Comparison of ENCODE assay signal across 8 mouse cellular contexts in the genomic region with DNA sequence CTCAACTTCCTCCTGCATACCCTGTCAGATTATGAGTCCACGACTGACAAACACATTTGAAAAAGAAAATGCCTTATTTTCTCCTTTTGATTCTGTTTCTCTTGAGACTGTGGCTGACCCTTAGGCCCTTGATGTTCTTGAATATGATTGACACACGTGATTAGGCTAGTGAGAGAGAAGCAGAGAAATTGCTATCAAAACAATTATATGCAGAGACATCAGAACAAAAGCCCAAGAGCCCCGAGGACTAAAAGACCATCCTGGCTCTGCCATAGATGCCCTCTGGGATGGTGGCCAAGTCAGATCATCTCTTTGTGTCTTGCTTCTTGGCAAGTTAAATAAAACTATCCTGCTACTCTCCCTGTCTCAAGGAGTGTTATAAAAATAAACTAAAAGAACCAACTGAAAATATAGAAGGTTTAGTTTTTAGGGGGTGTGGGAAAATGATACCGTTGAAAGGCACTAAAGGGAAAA. TPM values are rescaled to one million over a fixed set of nuclear protein-coding genes. Genes with fewer than 3 reads are reported as not detected.
DNase-seq lines count a peak whose midpoint lies in the region; ATAC-seq and TF ChIP-seq lines count a peak whose summit lies in the region.

No protein-coding gene starts in this region.

- peaks cover 21% of the 10 kb centered on the region for H3K4me1 ChIP-seq in E14TG2a.4 (replicated peaks; ENCODE audit: low read depth, low read length)
- H3K4me1 ChIP-seq in forebrain, embryonic 16.5 days (replicated peaks; ENCODE audit: control insufficient read depth, insufficient read depth, low read length): peaks cover 10% of the 10 kb centered on the region; the same call in 1 of the 2 replicates
- peaks cover 14% of the 10 kb centered on the region for H3K4me1 ChIP-seq in liver, embryonic 13.5 days (replicated peaks)

- peaks cover 83% of the 10 kb centered on the region for H3K27me3 ChIP-seq in E14TG2a.4 (ENCODE audit: insufficient read depth, low read length)
- H3K27me3 ChIP-seq in forebrain, embryonic 16.5 days (replicated peaks; ENCODE audit: control insufficient read depth, insufficient read depth, low read length): no peaks in the 10 kb centered on the region
- 0 out of 2 replicates have a peak, but pooled peaks cover 2% of the 10 kb centered on the region for H3K27me3 ChIP-seq in liver, embryonic 13.5 days

- no peak for ATAC-seq in forebrain, embryonic 16.5 days
- no peak for ATAC-seq in liver, embryonic 13.5 days (ENCODE audit: low read depth)

- DNase-seq in cerebellum, postnatal 14 days: peak; percentile 50 to 56
- DNase-seq in cerebellum, adult 8-10 months: no peak
- no peak for DNase-seq in liver, embryonic 13.5 days
- no peak for DNase-seq in embryo, embryonic 11 days
- no peak for DNase-seq in layer of hippocampus, adult 11-12 months (ENCODE audit: low spot score)
- DNase-seq in spleen, adult 18-20 months: no peak

- no peak overlapping the region for H3K9ac ChIP-seq in forebrain, embryonic 16.5 days (replicated peaks; ENCODE audit: low read depth, low read length)
- H3K9ac ChIP-seq in liver, embryonic 13.5 days: peak overlapping the region; percentile 80

- WGBS in forebrain, embryonic 16.5 days: 45% methylated on average over 4 of the region's 4 CpGs
- WGBS in liver, embryonic 13.5 days (ENCODE audit: insufficient replicate concordance): 36% methylated on average over 4 of the region's 4 CpGs

- peaks cover 11% of the 10 kb centered on the region; the same call in 1 of the 2 replicates for H3K9me3 ChIP-seq in E14TG2a.4 (ENCODE audit: low read length)
- no peaks in the 10 kb centered on the region for H3K9me3 ChIP-seq in forebrain, embryonic 16.5 days (ENCODE audit: control insufficient read depth, low read length)
- no peaks in the 10 kb centered on the region for H3K9me3 ChIP-seq in liver, embryonic 13.5 days (replicated peaks)

- peak overlapping the region; percentile 85 for H3K4me2 ChIP-seq in forebrain, embryonic 16.5 days (ENCODE audit: low read length)
- H3K4me2 ChIP-seq in liver, embryonic 13.5 days: peak overlapping the region; percentile 85

- no peak for TF ChIP-seq CTCF in E14TG2a.4 (conservative IDR thresholded peaks at IDR 0.05; ENCODE audit: low read length)

- H3K4me3 ChIP-seq in E14TG2a.4 (replicated peaks; ENCODE audit: low read length): peak overlapping the region; percentile 79
- H3K4me3 ChIP-seq in forebrain, embryonic 16.5 days (replicated peaks; ENCODE audit: low read length): peak overlapping the region; percentile 61
- H3K4me3 ChIP-seq in liver, embryonic 13.5 days (replicated peaks): peak overlapping the region; percentile 71

- peak overlapping the region; percentile 62 for H3K27ac ChIP-seq in forebrain, embryonic 16.5 days (ENCODE audit: low read length)
- H3K27ac ChIP-seq in liver, embryonic 13.5 days: no peak overlapping the region

- no peaks in the 10 kb centered on the region for H3K36me3 ChIP-seq in E14TG2a.4 (ENCODE audit: insufficient read depth, low read length)
- no peaks in the 10 kb centered on the region for H3K36me3 ChIP-seq in forebrain, embryonic 16.5 days (ENCODE audit: control insufficient read depth, insufficient read depth)
- no peaks in the 10 kb centered on the region for H3K36me3 ChIP-seq in liver, embryonic 13.5 days

RNA-seq across cellular contexts. Expression of gene Tcf12, which starts 22.1 kb away (rescaled TPM):
- polyA plus RNA-seq in forebrain, embryonic 16.5 days (2015; fragmentation: Nextera tagmentation; extraction: Ambion mirVana): 52.0 and 57.0 TPM in 2 replicates
- 9.9 and 11.2 TPM in 2 replicates for polyA plus RNA-seq in liver, embryonic 13.5 days (2015; fragmentation: Nextera tagmentation; extraction: Ambion mirVana)

Comparison
In these comparisons a context has a peak if more than half of its experiments do, and no peak if none do; other contexts are left out.
1. DNase-seq: peak in cerebellum, postnatal 14 days (2 of 2); none in cerebellum, adult 8-10 months (single experiment), liver, embryonic 13.5 days (single experiment), embryo, embryonic 11 days (single experiment), layer of hippocampus, adult 11-12 months (single experiment) and spleen, adult 18-20 months (0 of 2).
2. Peak in every context shown above with its lines, with median percentiles within 50 percentile points of each other: H3K4me3 ChIP-seq.